Mouse (Mus musculus): ENCODE measurements at regions not wholly inside any gene's neighbourhood (a gene's known extent, or its start where the extent isn't known, plus 50 kb on each side); places are given as distances from the start of the nearest gene placed in this dataset.

- TF ChIP-seq POLR2A (IDR thresholded peaks at IDR 0.05; ENCODE audit: borderline replicate concordance, extremely low read depth, insufficient read depth, insufficient read length) = no peak
- Histone ChIP-seq H3K9me3 (ENCODE audit: control insufficient read depth, low read length) (no peaks in the 10 kb centered on the region), H3K9ac (ENCODE audit: low read depth, low read length, severe bottlenecking) (no peak overlapping the region), H3K27ac (replicated peaks; ENCODE audit: low read depth, low read length) (no peak overlapping the region), H3K4me3 (replicated peaks; ENCODE audit: low read length) (no peak overlapping the region), H3K36me3 (ENCODE audit: control insufficient read depth, insufficient read depth, low read length) (no peaks in the 10 kb centered on the region), H3K4me1 (ENCODE audit: control insufficient read depth, insufficient read depth, low read length) (no peaks in the 10 kb centered on the region), H3K27me3 (ENCODE audit: control insufficient read depth, insufficient read depth, low read length) (no peaks in the 10 kb centered on the region), H3K4me2 (replicated peaks; ENCODE audit: low read depth, low read length, severe bottlenecking) (no peak overlapping the region)
- ATAC-seq (ENCODE audit: low FRiP score, low read depth) (no peak), DNase-seq (ENCODE audit: low spot score) (no peak)
- WGBS = 67% methylated on average over 2 of the region's 2 CpGs
Measured at GRCm38 (mm10) chr16:39363657-39364056, 471.2 kb downstream of the Igsf11 start.

- DNase-seq (ENCODE audit: low spot score) (no peak), ATAC-seq (ENCODE audit: low FRiP score, low read depth) (no peak)
- no peak overlapping the region for H3K27ac ChIP-seq (replicated peaks; ENCODE audit: low read depth, low read length)
- no peak overlapping the region for H3K4me2 ChIP-seq (replicated peaks; ENCODE audit: low read depth, low read length, severe bottlenecking)
- WGBS = 85% methylated on average over 2 of the region's 2 CpGs
- TF ChIP-seq POLR2A (IDR thresholded peaks at IDR 0.05; ENCODE audit: borderline replicate concordance, extremely low read depth, insufficient read depth, insufficient read length) = no peak
- no peaks in the 10 kb centered on the region for H3K27me3 ChIP-seq (ENCODE audit: control insufficient read depth, insufficient read depth, low read length)
- no peak overlapping the region for H3K9ac ChIP-seq (ENCODE audit: low read depth, low read length, severe bottlenecking)
- H3K9me3 ChIP-seq (ENCODE audit: control insufficient read depth, low read length) = no peaks in the 10 kb centered on the region
- H3K4me1 ChIP-seq (ENCODE audit: control insufficient read depth, insufficient read depth, low read length) = no peaks in the 10 kb centered on the region
- no peak overlapping the region for H3K4me3 ChIP-seq (replicated peaks; ENCODE audit: low read length)
- H3K36me3 ChIP-seq (ENCODE audit: control insufficient read depth, insufficient read depth, low read length) = no peaks in the 10 kb centered on the region
Measured at GRCm38 (mm10) chr16:39368276-39368675, 475.8 kb downstream of the Igsf11 start.

GRCm38 (mm10) chr16:39374616-39375015, 482.1 kb downstream of the Igsf11 start:
- Histone ChIP-seq H3K27me3 (ENCODE audit: control insufficient read depth, insufficient read depth, low read length) (no peaks in the 10 kb centered on the region), H3K27ac (replicated peaks; ENCODE audit: low read depth, low read length) (no peak overlapping the region), H3K9me3 (ENCODE audit: control insufficient read depth, low read length) (no peaks in the 10 kb centered on the region), H3K36me3 (ENCODE audit: control insufficient read depth, insufficient read depth, low read length) (no peaks in the 10 kb centered on the region), H3K4me1 (ENCODE audit: control insufficient read depth, insufficient read depth, low read length) (no peaks in the 10 kb centered on the region), H3K4me3 (replicated peaks; ENCODE audit: low read length) (no peak overlapping the region), H3K4me2 (replicated peaks; ENCODE audit: low read depth, low read length, severe bottlenecking) (no peak overlapping the region), H3K9ac (ENCODE audit: low read depth, low read length, severe bottlenecking) (no peak overlapping the region)
- ATAC-seq (ENCODE audit: low FRiP score, low read depth) = no peak
- no peak for TF ChIP-seq POLR2A (IDR thresholded peaks at IDR 0.05; ENCODE audit: borderline replicate concordance, extremely low read depth, insufficient read depth, insufficient read length)
- no peak for DNase-seq (ENCODE audit: low spot score)
- WGBS = 77% methylated on average over 3 of the region's 3 CpGs

- TF ChIP-seq POLR2A (IDR thresholded peaks at IDR 0.05; ENCODE audit: borderline replicate concordance, extremely low read depth, insufficient read depth, insufficient read length) = no peak
- ATAC-seq (ENCODE audit: low FRiP score, low read depth) = no peak
- WGBS = 61% methylated on average over 7 of the region's 7 CpGs
Measured at GRCm38 (mm10) chr16:39379959-39380358, 487.5 kb downstream of the Igsf11 start.

GRCm38 (mm10) chr16:39389943-39390342, 497.5 kb downstream of the Igsf11 start:
- TF ChIP-seq POLR2A (IDR thresholded peaks at IDR 0.05; ENCODE audit: borderline replicate concordance, extremely low read depth, insufficient read depth, insufficient read length) = no peak
- Histone ChIP-seq H3K4me3 (replicated peaks; ENCODE audit: low read length) (no peak overlapping the region), H3K36me3 (ENCODE audit: control insufficient read depth, insufficient read depth, low read length) (no peaks in the 10 kb centered on the region), H3K27me3 (ENCODE audit: control insufficient read depth, insufficient read depth, low read length) (no peaks in the 10 kb centered on the region), H3K4me1 (ENCODE audit: control insufficient read depth, insufficient read depth, low read length) (no peaks in the 10 kb centered on the region), H3K27ac (replicated peaks; ENCODE audit: low read depth, low read length) (no peak overlapping the region), H3K4me2 (replicated peaks; ENCODE audit: low read depth, low read length, severe bottlenecking) (no peak overlapping the region), H3K9ac (ENCODE audit: low read depth, low read length, severe bottlenecking) (no peak overlapping the region), H3K9me3 (ENCODE audit: control insufficient read depth, low read length) (no peaks in the 10 kb centered on the region)
- WGBS = 77% methylated on average over 5 of the region's 5 CpGs
- DNase-seq (ENCODE audit: low spot score) (no peak), ATAC-seq (ENCODE audit: low FRiP score, low read depth) (no peak)

More at GRCm38 (mm10) chr16:39379959-39380358, 487.5 kb downstream of the Igsf11 start:
- Histone ChIP-seq H3K4me1 (ENCODE audit: control insufficient read depth, insufficient read depth, low read length) (no peaks in the 10 kb centered on the region), H3K27me3 (ENCODE audit: control insufficient read depth, insufficient read depth, low read length) (no peaks in the 10 kb centered on the region), H3K27ac (replicated peaks; ENCODE audit: low read depth, low read length) (no peak overlapping the region), H3K9ac (ENCODE audit: low read depth, low read length, severe bottlenecking) (no peak overlapping the region), H3K36me3 (ENCODE audit: control insufficient read depth, insufficient read depth, low read length) (no peaks in the 10 kb centered on the region), H3K4me2 (replicated peaks; ENCODE audit: low read depth, low read length, severe bottlenecking) (no peak overlapping the region), H3K4me3 (replicated peaks; ENCODE audit: low read length) (no peak overlapping the region), H3K9me3 (ENCODE audit: control insufficient read depth, low read length) (no peaks in the 10 kb centered on the region)
- DNase-seq (ENCODE audit: low spot score) = peak; percentile 20

GRCm38 (mm10) chr16:39390626-39391025, 498.2 kb downstream of the Igsf11 start:
- Histone ChIP-seq H3K27me3 (ENCODE audit: control insufficient read depth, insufficient read depth, low read length) (no peaks in the 10 kb centered on the region), H3K4me2 (replicated peaks; ENCODE audit: low read depth, low read length, severe bottlenecking) (no peak overlapping the region), H3K9ac (ENCODE audit: low read depth, low read length, severe bottlenecking) (no peak overlapping the region), H3K27ac (replicated peaks; ENCODE audit: low read depth, low read length) (no peak overlapping the region), H3K4me3 (replicated peaks; ENCODE audit: low read length) (no peak overlapping the region), H3K36me3 (ENCODE audit: control insufficient read depth, insufficient read depth, low read length) (no peaks in the 10 kb centered on the region), H3K9me3 (ENCODE audit: control insufficient read depth, low read length) (no peaks in the 10 kb centered on the region), H3K4me1 (ENCODE audit: control insufficient read depth, insufficient read depth, low read length) (no peaks in the 10 kb centered on the region)
- DNase-seq (ENCODE audit: low spot score) (no peak), ATAC-seq (ENCODE audit: low FRiP score, low read depth) (no peak)
- 83% methylated on average over 3 of the region's 3 CpGs for WGBS
- TF ChIP-seq POLR2A (IDR thresholded peaks at IDR 0.05; ENCODE audit: borderline replicate concordance, extremely low read depth, insufficient read depth, insufficient read length) = no peak

Measured in limb, embryonic 14.5 days (tissue).